Mouse (Mus musculus): ENCODE data around the gene Hoxa1. TPM values are rescaled to one million over a fixed set of nuclear protein-coding genes. Genes with fewer than 3 reads are reported as not detected.

Hoxa1 gene
- polyA plus RNA-seq, 1 experiment, result 0.09 TPM

DNA sequence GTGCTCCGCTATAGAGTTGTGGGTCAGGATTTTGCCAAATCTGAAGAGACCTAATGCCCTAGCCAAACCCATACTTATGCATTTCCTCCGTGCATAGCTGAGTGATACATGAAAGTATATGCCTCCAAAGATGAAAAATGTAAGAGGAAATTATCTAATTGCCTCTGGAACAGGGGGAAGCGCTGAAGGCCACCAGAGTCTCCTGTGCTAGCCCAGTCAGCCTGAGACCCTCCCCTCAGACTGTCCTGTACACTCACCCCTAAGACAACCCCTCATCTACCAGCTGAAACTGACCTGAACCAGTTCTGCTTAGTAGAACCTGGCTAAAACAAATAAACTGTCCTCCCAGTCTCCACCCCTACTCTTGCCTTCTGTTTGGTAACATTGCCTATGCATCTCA lies 22.6 kb upstream of the Hoxa1 start:
- Histone ChIP-seq H3K36me3 (replicated peaks; ENCODE audit: low read length) (no peaks in the 10 kb centered on the region), H3K27me3 (replicated peaks) (peaks cover 53% of the 10 kb centered on the region)

DNA sequence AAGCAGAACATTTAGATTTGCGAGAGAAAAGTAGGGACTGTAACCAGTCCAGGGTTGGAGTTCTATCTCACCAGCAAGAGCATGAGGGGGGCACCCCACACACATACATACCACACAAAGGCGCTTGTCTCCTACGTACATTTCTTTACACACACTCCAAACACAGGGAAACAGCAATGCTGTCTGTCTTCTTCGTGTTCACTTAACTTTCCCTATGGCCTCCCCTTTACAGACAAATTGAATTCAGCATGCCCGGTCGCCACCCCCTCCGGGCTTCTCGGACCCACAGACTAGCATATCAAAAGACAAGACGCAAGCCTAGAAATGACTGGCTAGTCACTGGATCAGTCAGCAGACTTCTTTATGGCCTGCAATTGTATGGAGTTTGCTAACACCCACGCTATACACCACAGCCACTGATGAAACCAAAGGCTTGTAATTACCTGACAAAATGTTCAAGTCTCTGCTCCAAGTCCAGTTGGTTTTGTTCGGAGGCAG lies 22.1 kb upstream of the Hoxa1 start:
- H3K27me3 ChIP-seq (replicated peaks), result peaks cover 54% of the 10 kb centered on the region
- H3K4me1 ChIP-seq, result no peaks in the 10 kb centered on the region
- TF ChIP-seq GATA1 (IDR thresholded peaks at IDR 0.05; ENCODE audit: borderline replicate concordance, low read length) (no peak), FLI1 (IDR thresholded peaks at IDR 0.05; ENCODE audit: low read length) (no peak)
- H3K36me3 ChIP-seq (replicated peaks; ENCODE audit: low read length), result no peaks in the 10 kb centered on the region
- peaks cover 18% of the 10 kb centered on the region for H3K9me3 ChIP-seq
- H3K4me3 ChIP-seq (replicated peaks), result no peak overlapping the region

More for the DNA sequence above, 22.6 kb upstream of the Hoxa1 start:
- Histone ChIP-seq H3K9me3 (peaks cover 16% of the 10 kb centered on the region), H3K4me3 (replicated peaks) (no peak overlapping the region), H3K4me1 (no peaks in the 10 kb centered on the region)
- TF ChIP-seq GATA1 (IDR thresholded peaks at IDR 0.05; ENCODE audit: borderline replicate concordance, low read length), result no peak

DNA sequence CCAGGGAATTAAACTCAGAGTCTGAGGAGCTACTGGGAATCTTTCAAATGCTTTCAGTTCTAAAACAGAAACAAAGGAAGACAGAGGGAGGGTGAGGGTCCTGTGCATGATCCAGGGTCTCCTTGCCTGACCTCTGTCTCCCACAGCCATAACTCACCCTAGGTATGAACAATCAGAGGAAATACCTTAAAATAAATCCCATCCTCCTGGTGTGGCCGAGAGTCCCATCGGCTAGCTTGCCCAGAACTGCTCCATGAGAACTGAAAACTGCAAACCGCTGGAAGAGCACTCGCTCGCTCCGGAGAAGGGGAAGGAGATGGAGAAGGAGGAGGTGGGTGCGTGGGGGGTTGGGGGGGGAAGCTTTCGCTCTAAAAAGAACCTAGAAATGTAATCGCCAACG lies 21.6 kb upstream of the Hoxa1 start:
- peaks cover 22% of the 10 kb centered on the region for H3K9me3 ChIP-seq
- TF ChIP-seq GATA1 (IDR thresholded peaks at IDR 0.05; ENCODE audit: borderline replicate concordance, low read length) (no peak), FLI1 (IDR thresholded peaks at IDR 0.05; ENCODE audit: low read length) (no peak)
- H3K4me3 ChIP-seq (replicated peaks), result no peak overlapping the region
- H3K36me3 ChIP-seq (replicated peaks; ENCODE audit: low read length), result no peaks in the 10 kb centered on the region
- H3K27me3 ChIP-seq (replicated peaks), result peaks cover 56% of the 10 kb centered on the region
- H3K4me1 ChIP-seq, result no peaks in the 10 kb centered on the region

DNA sequence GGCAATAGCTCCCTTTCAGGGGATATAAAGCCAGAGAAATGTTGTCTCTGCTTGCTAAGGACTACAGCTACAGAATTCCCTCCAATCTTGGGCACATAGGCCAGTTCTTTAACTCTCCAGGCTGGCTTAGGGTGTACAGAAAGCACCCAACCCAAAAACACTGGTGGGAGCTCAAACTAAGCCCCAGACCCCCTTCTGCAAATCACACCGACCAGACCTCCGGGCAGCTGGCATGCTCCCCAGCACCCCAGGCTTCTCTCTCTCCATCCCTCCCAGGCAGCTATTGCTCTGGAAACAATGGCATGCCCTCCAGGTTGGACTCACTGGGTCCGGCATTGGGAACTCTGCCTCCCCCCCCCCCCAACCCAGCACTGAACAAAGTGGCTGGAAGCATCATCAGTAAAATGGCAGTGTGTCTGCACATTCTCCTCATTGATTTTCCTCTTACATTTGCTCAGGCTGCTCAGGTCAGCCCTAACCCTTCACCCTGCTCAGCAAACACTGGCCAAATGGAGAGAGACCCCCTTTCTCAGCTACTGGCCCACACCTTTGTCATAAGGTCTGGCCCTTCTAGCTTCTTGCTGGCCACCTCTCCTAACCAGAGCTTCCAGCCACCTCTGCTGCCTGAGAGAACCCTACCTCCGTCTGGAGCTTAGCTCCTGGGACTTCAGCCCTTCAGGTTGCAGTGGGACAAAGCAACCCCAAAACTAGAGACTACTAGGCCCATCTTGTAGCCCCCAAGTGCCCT lies 21.0 kb upstream of the Hoxa1 start:
- Histone ChIP-seq H3K27me3 (replicated peaks) (peaks cover 51% of the 10 kb centered on the region), H3K4me3 (replicated peaks) (no peak overlapping the region), H3K36me3 (replicated peaks; ENCODE audit: low read length) (no peaks in the 10 kb centered on the region), H3K4me1 (no peaks in the 10 kb centered on the region), H3K9me3 (peaks cover 22% of the 10 kb centered on the region)
- TF ChIP-seq FLI1 (IDR thresholded peaks at IDR 0.05; ENCODE audit: low read length) (no peak), GATA1 (IDR thresholded peaks at IDR 0.05; ENCODE audit: borderline replicate concordance, low read length) (no peak)

DNA sequence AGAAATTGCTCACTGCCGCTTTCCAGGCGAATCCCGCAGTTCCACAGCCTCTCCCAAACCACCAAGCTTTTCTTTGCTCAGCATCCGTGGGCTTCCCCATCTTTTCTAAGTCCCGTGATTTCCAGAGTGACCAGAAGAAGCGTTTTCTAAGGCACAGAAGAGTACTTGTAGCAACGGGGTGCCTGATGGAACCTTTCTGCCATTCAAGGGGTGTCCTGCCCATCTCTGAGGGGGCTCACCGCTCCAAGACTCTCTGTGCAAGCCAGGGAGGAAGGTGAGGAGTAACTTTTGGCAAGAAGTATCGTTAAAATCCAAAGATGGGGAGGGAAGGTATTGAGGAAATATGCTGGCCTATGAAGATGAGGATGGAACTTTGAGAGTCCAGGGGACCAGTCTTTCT lies 19.7 kb upstream of the Hoxa1 start:
- TF ChIP-seq GATA1 (IDR thresholded peaks at IDR 0.05; ENCODE audit: borderline replicate concordance, low read length) (no peak), FLI1 (IDR thresholded peaks at IDR 0.05; ENCODE audit: low read length) (no peak)
- Histone ChIP-seq H3K4me1 (no peaks in the 10 kb centered on the region), H3K27me3 (replicated peaks) (peaks cover 45% of the 10 kb centered on the region), H3K36me3 (replicated peaks; ENCODE audit: low read length) (no peaks in the 10 kb centered on the region), H3K9me3 (peaks cover 22% of the 10 kb centered on the region), H3K4me3 (replicated peaks) (no peak overlapping the region)

DNA sequence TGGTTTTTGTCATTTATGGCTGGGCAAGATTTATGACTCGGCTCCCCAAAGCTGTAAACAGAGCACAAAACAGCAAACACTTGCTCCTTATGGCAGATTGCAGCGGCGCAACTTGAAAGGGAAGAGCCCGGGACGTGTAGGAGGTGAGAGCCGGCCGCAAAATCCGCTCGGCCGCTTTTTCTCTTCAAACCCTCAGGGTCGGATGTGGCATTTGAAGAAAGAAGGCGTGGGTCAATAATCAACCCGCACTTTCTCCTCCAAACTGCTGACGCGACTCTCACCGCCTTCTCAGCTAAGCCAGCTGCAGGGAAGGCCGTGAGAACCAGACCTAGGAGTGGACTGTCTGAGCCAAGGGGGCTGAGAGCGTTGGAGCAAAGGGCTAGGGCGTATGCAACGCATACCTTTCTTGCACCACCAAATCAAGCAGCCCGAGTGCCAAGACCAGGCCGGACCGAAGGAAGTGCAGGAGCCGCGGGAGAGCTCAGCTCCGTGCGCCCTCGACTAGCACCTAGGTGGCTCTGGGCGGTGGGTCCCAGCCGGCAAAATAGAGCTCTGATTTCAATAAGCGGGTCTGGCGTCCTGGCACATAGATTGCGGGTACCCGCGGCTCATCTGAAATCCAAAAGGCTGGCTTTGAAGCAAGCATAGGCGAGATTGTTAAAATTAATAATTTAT lies 19.1 kb upstream of the Hoxa1 start, which contains the start of gene 5730596B20Rik:
Gene 5730596B20Rik (plus strand): TSS at position 438 of the 675 bp plus-strand sequence.
- H3K27me3 ChIP-seq (replicated peaks), result peaks cover 49% of the 10 kb centered on the region
- TF ChIP-seq GATA1 (IDR thresholded peaks at IDR 0.05; ENCODE audit: borderline replicate concordance, low read length) (no peak), FLI1 (IDR thresholded peaks at IDR 0.05; ENCODE audit: low read length) (no peak)

DNA sequence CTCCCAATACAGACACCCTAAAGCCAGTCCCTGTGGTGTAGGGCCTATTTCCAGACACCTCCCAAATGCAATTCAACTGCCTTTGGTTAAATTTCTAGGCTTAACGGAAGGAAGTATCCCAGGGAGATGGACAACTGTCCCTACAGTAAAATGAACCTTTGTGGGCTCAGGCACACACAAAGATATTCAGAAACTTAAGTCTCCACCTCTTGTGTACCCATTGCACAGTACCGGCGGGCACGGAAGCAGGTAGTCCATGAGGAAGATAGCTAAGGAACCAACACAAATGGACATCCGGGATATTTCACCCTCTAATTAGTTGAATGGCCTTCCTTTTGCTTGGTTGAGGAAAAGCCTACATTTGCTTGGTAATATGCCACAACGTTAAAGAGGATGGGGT lies 18.3 kb upstream of the Hoxa1 start:
- Histone ChIP-seq H3K27me3 (replicated peaks) (peaks cover 52% of the 10 kb centered on the region), H3K4me3 (replicated peaks) (no peak overlapping the region), H3K36me3 (replicated peaks; ENCODE audit: low read length) (no peaks in the 10 kb centered on the region), H3K4me1 (no peaks in the 10 kb centered on the region), H3K9me3 (peaks cover 29% of the 10 kb centered on the region)
- no peak for TF ChIP-seq FLI1 (IDR thresholded peaks at IDR 0.05; ENCODE audit: low read length)
- TF ChIP-seq GATA1 (IDR thresholded peaks at IDR 0.05; ENCODE audit: borderline replicate concordance, low read length), result no peak

More for the DNA sequence above, 19.1 kb upstream of the Hoxa1 start, which contains the start of gene 5730596B20Rik:
- Histone ChIP-seq H3K9me3 (peaks cover 28% of the 10 kb centered on the region), H3K4me1 (no peaks in the 10 kb centered on the region), H3K4me3 (replicated peaks) (no peak within 1 kb of the TSS), H3K36me3 (replicated peaks; ENCODE audit: low read length) (no peaks in the 10 kb centered on the region)

DNA sequence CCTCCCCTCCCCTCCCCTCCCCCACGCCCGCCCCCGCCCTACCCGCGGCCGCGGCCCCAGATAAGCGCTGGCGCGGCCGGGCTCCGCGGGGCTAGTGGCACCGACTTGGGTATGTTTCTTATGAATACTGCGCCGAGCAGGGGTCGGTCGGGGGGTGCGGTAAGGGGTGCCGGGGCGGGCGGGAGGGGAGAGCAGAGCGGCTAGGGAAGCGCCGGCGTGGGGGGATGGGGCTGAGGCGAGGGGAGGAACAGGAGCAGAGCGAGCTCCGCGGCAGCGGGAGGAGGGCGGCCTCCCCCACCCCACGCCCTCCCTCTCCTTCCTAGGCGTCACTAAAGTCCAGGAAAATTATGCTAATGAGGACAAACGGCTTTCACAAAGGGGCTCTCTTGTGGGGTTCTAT lies 17.7 kb upstream of the Hoxa1 start:
- Histone ChIP-seq H3K4me3 (replicated peaks) (no peak overlapping the region), H3K27me3 (replicated peaks) (peaks cover 53% of the 10 kb centered on the region), H3K9me3 (peaks cover 29% of the 10 kb centered on the region), H3K4me1 (peaks cover 1% of the 10 kb centered on the region; the same call in 1 of the 2 replicates), H3K36me3 (replicated peaks; ENCODE audit: low read length) (no peaks in the 10 kb centered on the region)
- TF ChIP-seq FLI1 (IDR thresholded peaks at IDR 0.05; ENCODE audit: low read length), result no peak
- no peak for TF ChIP-seq GATA1 (IDR thresholded peaks at IDR 0.05; ENCODE audit: borderline replicate concordance, low read length)

DNA sequence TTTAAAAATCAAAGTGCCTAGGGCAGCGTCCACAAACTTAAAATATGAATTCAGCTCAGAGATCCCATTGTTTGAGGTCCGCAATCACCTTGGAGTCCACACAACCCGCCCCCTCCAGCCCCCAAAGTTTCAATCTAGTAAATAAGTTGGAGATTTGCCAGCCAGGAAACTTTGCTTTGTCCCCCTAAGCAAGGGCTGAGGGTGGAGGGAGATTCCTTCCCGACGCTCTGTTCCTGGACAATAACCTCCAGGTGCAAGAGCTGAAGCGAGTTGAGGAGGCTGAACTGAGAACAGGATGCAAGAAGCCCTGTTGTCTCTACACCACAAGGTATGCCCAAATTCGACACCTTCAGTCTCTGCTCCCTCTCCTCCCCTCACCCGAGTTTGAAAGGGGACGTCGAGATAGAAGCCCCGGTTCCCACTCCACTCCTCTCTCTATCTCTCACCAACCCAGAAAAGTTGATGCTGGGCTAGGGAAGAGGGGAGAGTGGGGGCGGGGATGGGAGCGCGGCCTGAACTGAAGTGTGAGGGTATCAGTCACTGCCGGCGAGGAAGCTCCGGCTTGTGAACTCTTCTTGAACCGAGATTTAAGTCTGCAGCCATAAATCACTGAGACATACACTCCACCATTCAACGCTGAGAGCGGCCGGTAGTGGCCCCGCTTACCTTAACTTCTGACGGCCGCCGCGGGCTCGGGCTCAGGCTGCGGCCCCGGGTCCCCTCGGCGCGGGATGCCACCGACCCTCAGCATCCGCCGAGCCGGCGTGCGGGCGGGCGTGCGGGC lies 17.0 kb upstream of the Hoxa1 start:
- peaks cover 29% of the 10 kb centered on the region for H3K9me3 ChIP-seq
- peaks cover 5% of the 10 kb centered on the region; the same call in 1 of the 2 replicates for H3K4me1 ChIP-seq
- TF ChIP-seq FLI1 (IDR thresholded peaks at IDR 0.05; ENCODE audit: low read length), result no peak
- TF ChIP-seq GATA1 (IDR thresholded peaks at IDR 0.05; ENCODE audit: borderline replicate concordance, low read length), result no peak
- H3K4me3 ChIP-seq (replicated peaks), result no peak overlapping the region
- peaks cover 55% of the 10 kb centered on the region for H3K27me3 ChIP-seq (replicated peaks)
- H3K36me3 ChIP-seq (replicated peaks; ENCODE audit: low read length), result no peaks in the 10 kb centered on the region
